Mouse (Mus musculus) kidney, adult 18-20 months (tissue): ENCODE measurements around the gene Gm11562.
A peak's percentile ranks its signal among the peaks of the same experiment; 100 is the strongest.

Experiments
- DNase-seq: peaks from one replicate; pipeline ENCODE4 v3.0.0; 2021

The Gm11562 gene

DNA sequence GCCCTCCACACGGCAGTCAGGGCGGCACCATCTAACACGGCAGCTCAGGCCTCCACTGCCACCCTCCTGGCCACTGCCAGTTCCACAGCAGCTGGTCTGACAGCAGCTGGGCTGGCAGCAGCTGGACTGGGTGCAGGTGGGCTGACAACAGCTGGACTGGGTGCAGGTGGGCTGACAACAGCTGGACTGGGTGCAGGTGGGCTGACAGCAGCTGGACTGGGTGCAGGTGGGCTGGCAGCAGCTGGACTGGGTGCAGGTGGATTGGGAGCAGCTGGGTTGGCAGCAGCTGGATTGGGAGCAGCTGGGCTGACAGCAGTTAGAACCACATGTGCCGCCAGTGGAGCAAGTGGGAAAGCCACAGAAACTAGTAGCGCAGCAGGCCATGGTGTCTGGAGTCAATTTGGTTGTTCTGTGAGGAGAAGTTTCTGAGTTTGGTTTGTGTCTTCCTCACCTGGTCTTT lies 37.0 kb downstream of the Gm11562 start, which contains the start of gene Krtap1-4:
Krtap1-4 (minus strand) TSS at position 410 of the 460 bp plus-strand sequence.
- DNase-seq: no peak

DNA sequence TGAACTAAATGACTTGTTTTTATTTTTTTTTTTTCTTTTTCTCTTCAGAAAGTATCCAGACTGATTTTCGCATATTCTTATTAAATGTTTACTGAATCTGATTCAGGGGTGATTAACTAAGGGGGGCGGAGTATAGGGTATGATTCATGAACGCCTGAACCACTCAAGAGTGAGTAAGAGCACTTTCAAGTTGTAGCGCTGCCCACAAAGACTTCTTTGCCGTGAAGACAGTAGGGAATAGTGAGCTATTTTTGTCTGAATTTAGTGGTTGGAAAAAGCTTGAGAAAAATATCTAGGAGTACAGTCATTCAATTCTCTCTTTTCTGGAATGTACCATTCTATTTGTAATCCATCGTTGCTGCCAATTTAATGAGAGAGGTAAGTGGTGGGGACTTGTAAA lies 38.7 kb downstream of the Gm11562 start:
- DNase-seq: no peak

DNA sequence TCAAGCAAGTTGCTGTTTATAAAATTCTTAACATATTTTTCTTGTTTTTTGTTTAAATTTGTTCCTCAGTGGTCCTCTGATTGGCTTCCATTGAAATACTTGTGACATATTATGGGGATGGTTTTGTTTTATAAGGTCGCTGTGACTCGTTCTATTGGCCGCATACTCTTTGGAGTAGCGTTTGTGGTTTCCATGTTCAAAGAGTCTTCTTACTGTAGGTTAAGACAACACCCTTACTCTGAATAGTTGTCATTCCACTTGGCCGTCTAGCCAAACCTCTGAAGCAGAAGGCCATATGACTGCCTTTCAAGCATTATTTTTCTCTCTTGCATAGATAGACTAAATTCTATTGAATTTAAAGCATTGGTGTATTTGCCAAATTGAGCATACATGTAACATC lies 39.2 kb downstream of the Gm11562 start:
- DNase-seq: no peak

DNA sequence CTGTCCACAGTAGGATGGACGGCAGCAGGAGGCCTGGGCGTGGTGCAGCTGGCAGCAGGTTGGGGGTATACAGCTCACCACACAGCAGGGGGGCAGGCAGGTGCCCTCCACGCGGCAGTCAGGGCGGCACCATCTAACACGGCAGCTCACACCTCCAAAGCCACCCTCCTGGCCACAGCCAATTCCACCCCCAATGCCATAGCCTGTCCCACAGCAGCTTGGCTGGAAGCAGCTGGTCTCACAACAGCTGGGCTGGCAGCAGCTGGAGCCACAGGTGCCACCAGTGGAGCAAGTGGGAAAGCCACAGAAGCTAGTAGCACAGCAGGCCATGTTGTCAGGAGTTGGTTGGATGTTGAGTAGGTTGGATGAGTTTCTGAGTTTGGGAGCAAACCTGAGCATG lies 39.6 kb downstream of the Gm11562 start, which contains the start of gene Krtap1-5:
Krtap1-5 (minus strand) TSS at position 381 of the 400 bp plus-strand sequence.
- no peak for DNase-seq

DNA sequence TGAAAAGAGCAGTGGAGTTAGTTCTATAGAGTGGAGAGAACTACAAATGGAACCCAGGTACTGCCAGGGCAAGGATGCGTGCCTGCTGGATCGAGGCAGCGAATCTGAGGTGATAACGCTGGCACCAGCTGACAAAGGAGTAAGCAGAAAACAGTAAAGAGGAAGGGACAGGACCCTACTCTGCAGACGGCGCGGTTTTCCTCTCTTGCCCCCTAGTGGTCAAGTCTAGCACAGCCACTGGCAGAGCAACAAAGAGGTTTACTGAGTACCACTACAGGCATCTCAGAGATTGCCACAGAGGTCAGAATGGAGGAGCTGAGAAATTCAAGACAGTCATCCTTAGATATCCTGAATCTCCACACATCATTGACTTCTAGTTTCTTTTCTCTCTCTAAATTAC lies 46.1 kb downstream of the Gm11562 start:
- DNase-seq: peak; percentile 72

DNA sequence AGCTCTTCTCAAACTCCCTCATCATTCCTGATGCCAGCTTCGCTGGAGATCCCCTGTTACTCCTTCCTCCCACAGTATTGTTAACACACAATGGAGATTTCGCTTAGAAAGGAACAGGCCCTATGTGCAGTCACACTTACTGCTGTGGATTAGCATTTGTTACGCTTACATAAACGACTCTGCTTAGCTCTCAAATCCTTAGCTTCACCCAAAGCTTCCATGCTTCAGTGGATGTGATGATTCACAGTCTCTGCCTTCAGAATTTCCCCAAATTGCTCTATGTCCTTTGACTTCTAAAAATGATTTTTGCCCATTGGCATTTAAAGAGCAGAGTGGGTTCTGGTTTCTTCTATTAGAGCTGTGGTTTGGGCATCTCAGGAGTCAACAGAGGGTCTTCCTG lies 47.1 kb downstream of the Gm11562 start:
- DNase-seq: no peak
